Mouse (Mus musculus) spleen, postnatal 10 days (tissue): Measurements from ENCODE around the gene Dcaf17.

ENCODE experiments used
- DNase-seq, 2 experiments: peaks; one replicate each; pipeline ENCODE4 v3.0.0; 2021 to 2022; ENCODE audit warnings: low spot score in 2 of 2

The Dcaf17 gene

DNA sequence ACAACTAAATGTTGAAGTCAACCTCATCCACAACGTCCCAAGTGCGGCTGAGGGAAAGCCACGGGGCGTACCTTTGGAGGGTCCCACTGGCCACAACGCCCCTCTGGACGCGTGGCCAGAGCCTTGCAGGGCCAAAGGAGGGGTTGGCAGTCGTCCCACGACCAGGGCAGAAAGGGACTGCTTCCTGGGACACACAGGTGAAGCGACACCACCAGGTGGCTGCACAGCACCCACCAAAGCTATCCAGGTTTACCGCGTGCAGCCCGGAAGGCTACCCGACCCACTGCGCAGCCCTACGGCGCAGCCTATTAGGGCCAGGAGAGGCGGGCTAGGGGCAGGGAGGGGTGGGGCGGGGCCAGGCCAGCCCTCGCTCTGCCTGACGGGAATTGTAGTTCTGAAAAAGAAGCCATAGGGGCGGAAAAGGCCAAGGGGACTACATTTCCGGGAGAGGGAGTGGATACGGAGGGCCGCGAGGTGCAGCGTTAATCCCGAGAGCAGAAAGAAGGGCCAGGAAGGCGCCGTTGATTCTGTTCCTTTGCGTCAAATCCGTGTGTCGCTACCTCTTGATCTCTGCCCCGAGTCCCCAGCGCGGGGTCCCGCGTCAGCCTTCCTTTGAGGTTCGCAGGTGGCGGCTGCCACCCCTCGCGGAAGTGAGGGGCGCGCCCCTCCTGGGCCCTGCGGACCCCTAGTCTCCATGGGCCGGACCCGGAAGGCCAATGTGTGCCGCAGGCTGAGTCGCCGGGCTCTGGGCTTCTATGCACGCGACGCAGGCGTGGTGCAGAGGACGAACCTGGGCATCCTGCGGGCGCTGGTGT is at the start of gene Dcaf17, which contains the start of gene Mettl8:
Gene Dcaf17 (plus strand): TSS at position 29 of the 815 bp plus-strand sequence.
Gene Mettl8 (minus strand): TSS at position 284 of the 815 bp plus-strand sequence.
- peak; percentile 89 to 97 for DNase-seq

DNA sequence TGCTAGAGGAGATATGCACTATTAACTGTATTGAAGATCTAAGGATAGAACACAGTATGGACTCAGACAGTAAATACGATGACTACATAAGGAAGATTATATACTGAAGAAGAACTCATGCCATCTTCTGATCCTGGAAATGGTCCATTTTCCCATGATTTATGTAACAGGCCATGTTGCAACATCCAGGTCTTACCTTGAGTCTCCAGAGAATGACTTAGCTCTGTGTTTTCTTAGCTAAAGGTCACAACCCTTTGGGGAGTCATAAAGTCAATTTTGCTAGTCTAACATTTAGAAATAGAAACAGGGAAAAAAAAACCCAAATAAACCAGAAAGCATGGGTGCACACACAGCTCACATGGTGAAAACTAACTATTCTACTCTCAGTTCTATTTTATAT is 43.3 kb upstream of the Dcaf17 start:
- DNase-seq, result no peak

DNA sequence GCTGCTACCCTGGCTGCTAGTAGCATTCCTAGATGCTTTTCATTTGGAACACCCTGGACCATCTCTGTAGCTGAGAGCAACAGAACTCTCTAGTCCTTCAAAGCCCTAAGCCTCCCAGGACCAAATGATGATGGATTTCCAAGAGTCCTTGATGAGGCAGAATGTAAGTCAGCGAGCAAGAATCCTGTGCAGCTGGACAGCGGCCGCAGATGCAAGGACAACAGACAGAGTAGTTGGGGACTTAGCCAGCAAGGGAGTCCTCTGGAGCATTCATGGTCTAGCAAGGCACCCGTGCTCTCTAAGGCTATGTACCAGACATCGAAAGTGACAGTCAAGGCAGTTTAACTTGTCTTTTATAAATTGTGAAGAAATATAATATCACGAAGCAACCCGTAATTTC is 41.6 kb upstream of the Dcaf17 start:
- DNase-seq, result no peak

DNA sequence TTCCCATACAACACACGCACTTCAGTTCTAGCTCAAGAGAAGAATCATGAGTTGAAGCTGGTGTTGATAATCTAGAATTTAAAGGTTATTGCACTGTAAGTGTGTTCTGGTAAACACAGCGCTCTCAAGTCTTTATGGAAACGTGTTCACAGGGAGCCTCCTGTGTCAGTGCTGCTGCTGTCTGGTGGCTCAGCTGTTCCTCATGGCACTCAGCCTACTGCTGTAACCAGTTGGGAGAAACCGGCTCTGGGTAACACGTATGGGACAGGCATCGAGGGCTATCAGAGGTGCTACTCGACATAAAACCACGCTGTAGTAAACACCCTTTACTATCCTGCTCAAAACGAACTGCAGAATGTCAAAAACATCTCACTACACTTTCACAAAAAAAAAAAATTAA is 35.9 kb upstream of the Dcaf17 start:
- no peak for DNase-seq

DNA sequence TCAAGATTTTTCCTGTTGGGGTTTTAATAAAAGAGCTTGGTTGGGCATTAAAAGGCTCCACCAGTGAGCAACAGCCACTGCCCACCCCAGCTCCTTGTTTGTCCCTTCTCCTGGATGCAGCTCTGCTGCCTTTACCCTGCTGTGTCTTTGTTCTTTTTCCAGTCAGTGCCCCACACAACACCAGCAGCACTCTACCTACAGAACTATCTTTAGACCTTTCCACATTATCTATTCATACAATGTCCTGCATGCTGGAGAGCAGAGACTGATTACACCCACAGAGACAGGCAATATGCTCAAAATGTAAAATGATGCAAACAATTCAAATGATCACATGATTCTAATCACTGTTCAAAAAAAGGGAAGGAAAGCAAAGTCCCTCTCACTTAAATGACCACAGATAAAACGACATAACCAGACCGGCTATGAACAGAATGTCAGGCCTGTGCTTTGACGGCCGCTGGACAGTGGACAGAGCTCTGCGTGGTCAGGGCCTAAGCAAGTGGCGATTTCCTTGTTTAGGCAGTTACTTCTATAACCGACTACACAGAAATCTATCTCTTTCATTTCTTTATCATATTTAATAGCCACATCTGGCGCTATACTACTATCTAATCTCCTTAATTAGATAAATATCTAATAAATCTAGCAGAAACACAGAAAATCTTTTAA is 35.3 kb upstream of the Dcaf17 start:
- no peak for DNase-seq

DNA sequence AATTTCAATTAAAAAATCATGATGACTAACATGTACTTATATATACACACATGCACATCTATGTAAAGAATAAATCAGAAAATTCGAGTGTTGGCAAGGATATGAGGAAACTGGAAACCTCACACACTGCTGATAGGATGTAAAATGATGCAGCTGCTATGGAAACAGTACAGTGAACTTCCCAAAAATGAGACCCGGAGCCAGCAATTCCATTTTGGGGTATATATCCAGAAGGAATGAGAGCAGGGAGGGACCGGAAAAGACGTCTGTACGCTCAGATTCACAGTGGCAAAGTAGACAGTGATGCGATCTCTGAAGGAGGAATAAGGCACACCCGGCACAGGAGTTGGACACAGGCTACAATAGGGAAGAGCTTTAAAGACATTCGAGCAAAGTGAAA is 34.5 kb upstream of the Dcaf17 start:
- no peak for DNase-seq

DNA sequence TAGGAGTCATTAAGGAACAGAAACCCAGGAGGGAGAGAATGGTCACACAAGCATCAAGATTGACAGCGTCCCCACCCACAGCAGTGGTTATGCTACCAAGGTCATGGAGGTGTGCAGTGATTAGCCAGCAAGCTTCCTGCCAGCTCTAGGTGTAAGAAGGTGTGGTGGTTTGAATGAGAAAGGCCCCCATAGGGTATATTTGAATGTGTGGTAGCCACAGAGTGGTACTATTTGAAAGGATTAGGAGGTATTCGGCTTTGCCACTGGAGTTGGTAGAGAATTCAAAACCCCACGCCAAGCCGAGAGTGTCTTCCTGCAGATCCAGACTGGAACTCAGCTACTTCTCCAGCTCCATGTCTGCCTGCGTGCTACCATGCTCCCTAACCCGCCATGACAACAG is 32.1 kb upstream of the Dcaf17 start:
- DNase-seq, result no peak

DNA sequence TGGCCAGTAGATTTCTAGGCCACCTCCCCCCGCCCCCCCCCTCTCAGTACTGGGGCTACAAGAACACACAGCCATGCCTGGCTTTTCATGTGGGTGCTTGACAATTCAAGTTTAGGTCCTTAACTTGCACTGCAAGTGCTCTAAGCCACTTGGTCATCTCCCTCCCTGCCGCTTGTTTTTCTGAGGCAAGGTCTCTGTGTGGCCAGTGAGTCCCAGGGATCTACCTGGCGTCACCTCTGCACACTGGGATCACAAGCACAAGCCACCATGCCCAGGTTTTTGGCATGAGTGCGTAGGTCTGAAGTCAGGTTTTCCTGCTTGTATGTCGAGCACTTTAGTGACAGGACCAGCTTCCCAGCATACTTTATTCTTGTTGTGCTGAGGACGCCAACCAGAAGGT is 31.1 kb upstream of the Dcaf17 start:
- DNase-seq, result no peak

DNA sequence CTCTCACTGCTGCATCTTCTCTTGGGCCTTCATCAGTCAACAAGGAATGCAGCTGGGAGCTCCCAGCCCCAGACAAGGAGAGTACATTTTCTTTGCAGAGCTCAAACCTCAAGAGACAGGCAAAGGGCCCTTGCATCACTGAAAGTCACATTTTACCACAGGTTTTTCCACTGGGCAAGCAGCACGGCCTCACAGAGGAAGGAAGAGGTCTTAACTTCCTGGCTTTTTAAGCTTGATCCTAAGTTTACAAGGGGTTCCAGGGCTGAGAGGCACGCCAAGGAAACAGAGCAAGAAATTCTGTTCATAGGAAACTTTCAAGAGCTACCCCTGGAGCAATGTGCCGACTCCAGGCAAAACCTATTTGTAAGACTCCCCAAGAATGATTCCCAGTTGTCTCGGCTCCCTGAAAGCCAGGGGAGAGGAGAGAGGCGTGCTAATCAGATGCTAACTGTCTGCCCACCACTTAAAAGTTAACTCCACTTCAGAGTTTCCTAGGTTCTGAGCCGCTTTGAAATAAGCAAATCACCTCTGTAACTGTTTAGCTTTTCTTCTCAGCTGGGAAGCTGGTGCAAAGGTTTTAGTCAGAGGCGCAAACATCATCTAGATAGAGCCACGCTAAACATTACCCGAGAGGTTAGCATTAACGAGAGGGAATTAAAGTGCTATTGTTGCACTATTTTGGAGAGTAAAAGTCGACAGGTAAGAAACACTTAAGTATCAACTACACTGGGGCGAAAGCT is 29.4 kb upstream of the Dcaf17 start:
- no peak for DNase-seq

DNA sequence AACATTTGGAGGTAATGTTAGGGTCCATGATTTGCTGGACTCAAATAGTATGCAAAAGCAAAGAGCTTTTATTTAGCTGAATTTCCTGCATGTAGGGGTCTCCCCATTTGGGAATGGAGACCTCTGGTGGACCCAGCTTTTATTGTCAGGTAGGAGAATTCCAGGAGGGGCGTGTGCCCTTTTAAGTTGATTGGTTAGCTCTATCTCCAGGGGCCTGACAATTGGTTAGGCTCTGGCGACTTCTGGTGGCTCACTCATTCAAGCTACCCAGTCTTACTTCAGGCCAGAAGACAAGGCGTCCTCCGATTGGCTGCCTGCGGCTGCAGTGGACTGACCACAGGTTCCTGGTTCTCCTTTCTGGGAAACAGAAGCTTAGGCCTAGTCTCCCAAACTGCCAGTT is 28.3 kb upstream of the Dcaf17 start:
- DNase-seq, result no peak

DNA sequence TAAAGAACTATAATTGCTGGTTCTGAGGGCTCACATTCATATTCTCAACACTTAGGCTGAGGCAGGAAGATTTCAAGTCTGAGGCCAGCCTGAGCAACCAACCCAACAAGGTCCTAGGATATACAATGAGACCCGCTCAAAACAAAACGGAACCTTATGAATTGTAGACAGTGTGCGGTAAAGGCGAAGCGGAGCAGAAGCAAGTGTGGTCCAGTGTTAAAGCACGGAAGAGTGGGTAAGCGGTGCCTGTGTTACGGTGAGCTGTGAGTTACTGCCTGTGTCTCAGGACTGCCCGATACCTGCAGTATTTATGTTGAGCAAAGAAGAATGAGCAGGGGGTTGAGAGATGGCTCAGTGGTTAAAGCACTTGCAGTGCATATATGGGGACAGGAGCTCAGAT is 27.5 kb upstream of the Dcaf17 start:
- DNase-seq, result no peak

DNA sequence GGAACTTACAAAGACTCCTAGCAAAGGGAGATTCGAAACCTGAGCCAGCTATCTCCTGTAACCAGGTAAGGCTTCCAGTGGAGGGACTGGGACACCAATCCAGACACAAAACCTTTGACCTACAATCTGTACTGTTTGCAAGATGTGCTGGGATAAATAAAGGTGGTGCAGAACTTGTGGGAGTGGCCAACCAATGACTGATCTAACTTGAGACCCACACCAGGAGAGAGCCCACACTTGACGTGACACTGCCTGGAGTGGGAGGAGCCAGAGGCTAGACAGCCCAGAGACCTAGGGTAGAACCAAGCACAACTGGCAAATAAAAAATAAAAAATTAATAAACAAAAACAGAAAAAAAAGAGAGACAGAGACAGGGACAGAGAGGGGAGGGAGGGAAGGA is 24.5 kb upstream of the Dcaf17 start:
- no peak for DNase-seq

DNA sequence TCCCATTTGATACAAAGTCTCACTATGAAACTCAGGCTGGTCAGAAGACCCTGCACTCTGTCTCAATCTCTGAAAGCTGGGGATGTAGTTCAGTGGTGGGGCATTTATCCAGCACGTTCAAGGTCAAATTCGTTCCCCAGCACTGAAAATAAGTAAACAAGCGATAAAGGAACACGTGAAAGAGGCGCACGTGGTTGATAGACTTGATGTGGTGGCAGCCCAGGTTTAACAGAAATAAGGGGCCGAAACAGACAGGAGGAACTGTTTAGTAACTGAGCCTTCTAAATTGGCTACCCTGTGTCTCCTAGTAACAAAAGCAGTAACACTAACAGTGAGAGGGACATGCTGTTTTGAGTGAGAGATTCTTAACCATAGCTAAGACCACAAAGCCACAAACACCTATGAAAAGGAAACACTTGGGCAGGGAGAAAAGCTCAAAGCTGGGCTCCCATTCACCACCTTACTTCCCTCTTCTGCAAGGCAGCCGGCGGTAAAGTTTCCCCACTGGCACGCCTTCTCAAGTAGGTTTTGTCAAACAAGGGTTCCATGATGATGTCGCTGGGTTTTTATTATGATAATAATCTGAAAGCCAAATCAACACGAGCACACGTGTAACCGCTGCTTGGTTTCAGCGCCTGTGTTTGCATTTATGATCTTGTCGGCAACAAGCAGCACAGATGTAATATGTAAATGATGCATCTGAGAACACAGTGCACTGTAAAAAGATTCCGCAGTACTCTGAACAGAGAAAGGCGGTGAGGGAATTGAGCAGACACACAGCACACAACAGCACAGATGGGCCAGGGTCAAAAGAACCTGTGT is 22.9 kb upstream of the Dcaf17 start:
- DNase-seq, result peak in 1 of 2 experiments; percentile 34

DNA sequence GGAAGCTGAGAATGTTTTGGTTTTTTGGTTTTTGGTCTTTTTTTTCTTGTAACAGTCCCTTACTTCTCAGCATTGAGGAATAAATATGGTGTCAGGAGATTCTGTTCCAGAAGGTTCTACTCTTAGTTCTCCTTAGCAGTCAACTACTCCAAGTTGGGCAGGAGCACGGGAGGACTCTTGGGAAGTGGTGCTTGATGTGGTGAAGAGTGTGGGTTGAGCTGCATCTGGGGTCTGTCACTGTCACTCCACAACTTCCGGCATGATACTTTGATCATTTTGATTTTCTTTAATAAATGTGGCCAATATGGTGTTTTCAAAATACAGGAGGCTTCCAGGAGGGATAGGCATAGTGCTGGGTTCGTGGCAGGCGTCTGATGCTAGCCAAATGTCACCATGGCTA is 22.1 kb upstream of the Dcaf17 start:
- DNase-seq, result no peak

DNA sequence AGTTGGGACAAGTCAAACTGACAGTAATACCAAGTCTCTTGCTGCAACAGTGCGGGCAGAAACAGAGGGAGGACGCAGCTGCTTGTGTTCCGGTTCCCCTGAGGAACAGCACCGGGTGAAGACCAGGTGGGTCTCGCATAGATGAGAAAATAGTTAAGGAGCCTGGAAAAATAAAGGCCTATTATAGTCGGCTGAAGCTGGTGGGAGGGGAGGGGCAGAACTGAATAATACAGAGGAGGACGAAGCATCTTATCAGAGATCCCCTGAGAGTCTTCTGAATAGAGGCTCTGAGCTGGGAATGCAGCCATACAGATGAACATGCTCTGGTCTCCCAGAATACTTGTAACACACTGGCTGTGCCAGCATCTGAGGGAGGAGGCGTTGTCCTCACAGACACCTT is 21.1 kb upstream of the Dcaf17 start:
- DNase-seq, result no peak

DNA sequence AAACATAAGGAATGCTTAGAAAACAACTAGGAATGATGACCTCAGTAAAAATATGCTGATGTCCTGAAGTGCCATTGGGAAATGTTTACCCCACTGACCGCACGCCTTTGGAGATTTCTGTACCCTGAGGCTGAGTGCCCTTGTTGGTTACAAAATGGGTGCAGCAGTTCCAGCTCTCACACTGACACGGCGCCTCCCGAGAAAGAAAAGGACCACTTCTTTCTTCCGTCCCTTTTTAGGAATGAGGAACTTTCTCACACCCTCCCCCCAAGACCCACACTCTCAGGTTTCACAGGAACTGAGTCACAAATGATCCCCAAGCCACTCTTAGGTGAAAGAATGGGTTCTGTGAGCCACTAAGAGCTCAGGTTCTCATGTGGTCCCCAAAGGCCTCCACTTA is 17.7 kb upstream of the Dcaf17 start:
- DNase-seq, result no peak

DNA sequence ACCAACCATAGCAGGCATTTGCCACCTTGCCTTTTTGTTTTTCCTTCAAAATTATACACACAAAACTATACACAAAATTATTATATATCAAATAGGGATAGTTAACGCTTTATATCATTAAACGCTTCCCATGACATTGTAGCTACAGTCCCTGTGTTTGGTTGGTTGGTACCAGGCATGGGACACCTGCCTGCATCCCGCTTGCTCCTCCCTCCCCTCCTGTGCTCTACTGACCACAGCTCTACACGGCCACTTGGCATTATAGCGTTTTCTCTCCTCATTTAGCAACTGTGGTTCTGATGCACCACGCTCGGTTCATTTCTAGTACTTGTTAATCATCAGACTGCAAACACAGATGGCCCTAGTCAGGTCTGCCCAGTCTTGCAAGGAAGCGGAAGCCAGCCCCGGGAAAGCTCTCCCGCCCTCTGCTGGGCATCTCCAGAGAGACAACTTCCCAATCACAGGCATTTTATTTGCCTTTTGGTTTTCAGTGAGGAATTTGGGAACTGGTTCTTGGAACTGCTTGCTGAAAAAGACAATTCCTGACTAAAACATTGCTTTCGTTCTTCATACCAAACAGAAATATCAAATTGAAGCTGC is 15.5 kb upstream of the Dcaf17 start:
- DNase-seq, result peak; percentile 32 to 66

DNA sequence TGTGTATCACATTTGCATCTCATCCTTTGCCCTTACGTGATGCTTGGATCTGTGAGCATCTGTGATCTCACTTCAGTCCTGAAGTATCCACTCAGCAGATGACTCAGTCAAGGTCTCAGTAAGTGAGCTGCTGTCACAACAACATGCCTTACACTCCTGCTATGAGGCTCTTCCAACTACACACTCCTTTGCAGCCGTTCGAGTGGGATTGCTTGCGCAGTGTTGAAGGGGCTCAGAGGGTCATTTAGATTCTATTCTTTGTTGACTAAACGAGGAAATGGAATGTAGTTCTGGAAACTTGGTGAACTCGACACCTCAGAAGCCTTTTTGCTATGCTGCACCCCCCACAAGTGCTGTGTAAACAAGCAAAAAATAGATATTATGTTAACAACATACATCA is 9.0 kb upstream of the Dcaf17 start:
- no peak for DNase-seq

DNA sequence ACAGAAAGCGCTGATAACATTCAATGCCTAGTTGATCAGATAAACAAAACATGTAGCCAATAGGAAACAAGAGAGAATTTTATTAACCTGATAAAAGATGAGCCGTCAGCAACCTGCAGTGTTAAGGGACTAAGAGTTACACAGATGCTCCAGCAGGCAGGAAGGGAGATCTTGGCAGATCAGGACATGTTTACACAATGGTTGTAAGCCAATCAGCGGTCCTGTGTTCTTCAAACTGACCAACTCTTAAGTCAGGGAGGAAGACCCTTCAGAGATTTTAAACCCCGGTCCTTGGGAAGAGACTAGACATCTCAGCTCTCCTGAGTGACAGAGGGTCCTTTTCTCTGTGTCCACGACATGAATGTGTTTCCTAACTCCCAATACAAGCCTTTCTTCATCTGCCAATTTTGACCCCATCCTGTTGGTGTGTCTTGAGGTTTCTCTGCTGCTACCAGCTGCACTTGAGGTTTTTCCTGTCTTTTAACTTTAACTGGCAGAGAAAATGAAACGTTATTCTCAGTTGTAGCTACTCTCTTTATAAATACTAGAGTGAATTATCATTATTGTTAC is 8.3 kb upstream of the Dcaf17 start:
- no peak for DNase-seq

DNA sequence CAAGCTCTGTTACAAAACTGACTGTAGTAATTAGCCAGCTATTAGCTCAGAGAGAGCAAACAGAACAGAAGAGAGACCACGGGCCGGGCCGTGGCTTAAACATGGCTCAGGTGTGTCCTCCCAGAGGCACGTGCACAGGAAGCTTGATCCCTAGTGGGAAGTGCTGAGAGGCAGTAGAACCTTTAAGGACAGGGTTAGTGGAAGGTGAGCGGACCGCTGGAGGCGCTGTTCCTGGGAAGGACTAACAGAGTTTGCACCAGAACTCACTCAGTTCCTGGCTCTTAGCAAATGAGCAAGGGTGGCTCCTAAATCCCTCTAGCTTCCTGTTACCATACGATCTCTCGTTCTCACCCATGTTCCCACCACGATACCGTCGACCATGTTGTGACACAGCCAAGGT is 6.2 kb upstream of the Dcaf17 start:
- DNase-seq, result no peak

DNA sequence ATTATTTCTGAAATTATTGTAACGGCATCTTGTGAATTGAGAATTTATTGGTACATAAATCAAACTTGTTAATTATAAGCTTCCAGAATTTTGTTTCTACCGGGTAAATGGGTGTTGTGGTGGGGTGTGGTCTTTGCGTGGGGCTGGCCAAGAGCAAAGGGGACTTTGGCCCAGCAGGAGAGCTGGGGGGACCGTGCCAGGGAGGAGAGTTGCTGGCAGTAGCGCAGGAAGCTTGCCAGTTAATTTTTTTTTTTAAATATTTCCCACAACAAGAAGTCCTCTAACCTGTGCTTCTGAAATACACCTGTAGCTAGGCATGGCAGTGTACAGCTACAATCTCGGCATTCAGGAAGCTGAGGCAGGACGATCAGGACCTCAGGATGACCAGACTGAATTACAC is 4.6 kb upstream of the Dcaf17 start:
- no peak for DNase-seq
